Mouse (Mus musculus) CH12.LX (cell line): ENCODE measurements at regions not wholly inside any gene's neighbourhood (a gene's known extent, or its start where the extent isn't known, plus 50 kb on each side); places are given as distances from the start of the nearest gene placed in this dataset.
A peak's percentile ranks its signal among the peaks of the same experiment; 100 is the strongest.

Experiments used
- DNase-seq: peaks from one replicate; pipeline ENCODE4 v3.0.0-alpha.2; 2013; ENCODE audit errors: extremely low read depth
- H3K27ac ChIP-seq: 2 replicates; pipeline ENCODE4 v1.5.1; 2012; ENCODE audit warnings: low read depth, mild to moderate bottlenecking, control low read depth, moderate library complexity; ENCODE audit not compliant: insufficient read depth
- H3K27me3 ChIP-seq: replicated peaks from 2 replicates; pipeline ENCODE3; 2012; ENCODE audit warnings: inconsistent platforms
- H3K36me3 ChIP-seq, 2 experiments: replicated peaks in 1 of 2; 2 replicates each; pipeline versions ENCODE3 to v1.6.1; 2012; ENCODE audit warnings: inconsistent platforms in 1 of 2, low read length in 1 of 2, mild to moderate bottlenecking in 1 of 2, mixed read lengths in 1 of 2, moderate library complexity in 1 of 2; ENCODE audit not compliant: control insufficient read depth in 1 of 2, insufficient read depth in 1 of 2
- H3K4me1 ChIP-seq, 2 experiments: 2 replicates each; pipeline ENCODE4 v1.6.1; 2012; ENCODE audit warnings: inconsistent platforms in 1 of 2, moderate library complexity in 1 of 2; ENCODE audit not compliant: insufficient read depth in 2 of 2, control insufficient read depth in 1 of 2
- H3K4me2 ChIP-seq: 2 replicates; pipeline ENCODE4 v1.6.1; 2012; ENCODE audit warnings: low read depth, mild to moderate bottlenecking, control low read depth; ENCODE audit not compliant: poor library complexity, insufficient read depth, severe bottlenecking
- H3K4me3 ChIP-seq, 3 experiments: fragments of 150-350 bp in 1 of 3; sonication (generic) in 1 of 3; replicated peaks in 1 of 3; 2 replicates each; pipeline versions ENCODE3 to v1.5.1; 2011 to 2012; ENCODE audit warnings: low read depth in 2 of 3, low read length in 2 of 3, mild to moderate bottlenecking in 2 of 3, moderate library complexity in 2 of 3, control low read depth in 1 of 3, improper control_type of control experiment in 1 of 3, inconsistent platforms in 1 of 3, mixed read lengths in 1 of 3; ENCODE audit not compliant: poor library complexity in 1 of 3
- H3K79me2 ChIP-seq: replicated peaks from 2 replicates; pipeline ENCODE4 v1.6.1; 2012; ENCODE audit warnings: mild to moderate bottlenecking, moderate library complexity; ENCODE audit not compliant: control insufficient read depth, poor library complexity, insufficient read depth, severe bottlenecking; ENCODE audit errors: extremely low read depth
- H3K9ac ChIP-seq: 2 replicates; pipeline ENCODE4 v1.6.1; 2012; ENCODE audit warnings: low read depth, mild to moderate bottlenecking, control low read depth, moderate library complexity; ENCODE audit not compliant: insufficient read depth
- H3K9me3 ChIP-seq: replicated peaks from 2 replicates; pipeline ENCODE3; 2012; ENCODE audit warnings: low read length, inconsistent platforms, mixed read lengths
- BHLHE40 ChIP-seq: IDR thresholded peaks from 2 replicates; pipeline ENCODE4 v1.6.1; 2011; ENCODE audit warnings: mild to moderate bottlenecking, low read depth, low read length, improper control_type of control experiment
- CTCF ChIP-seq, 2 experiments: IDR thresholded peaks in 1 of 2; conservative IDR thresholded peaks in 1 of 2; 2 replicates each; pipeline ENCODE4 v1.5.1; 2011 to 2012; ENCODE audit warnings: low read depth in 2 of 2, low read length in 2 of 2, improper control_type of control experiment in 1 of 2, inconsistent platforms in 1 of 2, mild to moderate bottlenecking in 1 of 2, moderate library complexity in 1 of 2
- ETS1 ChIP-seq: conservative IDR thresholded peaks from 2 replicates; pipeline ENCODE4 v1.6.1; 2012; ENCODE audit warnings: low read depth, mild to moderate bottlenecking, inconsistent platforms, low read length, improper control_type of control experiment, moderate library complexity
- JUN ChIP-seq: IDR thresholded peaks from 2 replicates; pipeline ENCODE4 v1.6.1; 2011; ENCODE audit warnings: low read depth, mild to moderate bottlenecking, low read length, improper control_type of control experiment, moderate library complexity; ENCODE audit not compliant: insufficient read depth
- KAT2A ChIP-seq: IDR thresholded peaks from 2 replicates; pipeline ENCODE4 v1.6.1; 2012; ENCODE audit warnings: low read length, improper control_type of control experiment, inconsistent platforms; ENCODE audit not compliant: insufficient replicate concordance
- MAX ChIP-seq: IDR thresholded peaks from 2 replicates; pipeline ENCODE4 v1.6.1; 2011; ENCODE audit warnings: low read length, improper control_type of control experiment
- MEF2A ChIP-seq: IDR thresholded peaks from 2 replicates; pipeline ENCODE4 v1.6.1; 2014; ENCODE audit warnings: low read depth, mild to moderate bottlenecking, inconsistent platforms, low read length, improper control_type of control experiment, borderline replicate concordance
- MXI1 ChIP-seq: IDR thresholded peaks from 2 replicates; pipeline ENCODE4 v1.6.1; 2011; ENCODE audit warnings: mild to moderate bottlenecking, low read depth, low read length, improper control_type of control experiment
- NRF1 ChIP-seq: IDR thresholded peaks from 2 replicates; pipeline ENCODE4 v1.6.1; 2014; ENCODE audit warnings: low read depth, mild to moderate bottlenecking, inconsistent platforms, low read length, improper control_type of control experiment, moderate library complexity
- PAX5 ChIP-seq: IDR thresholded peaks from 2 replicates; pipeline ENCODE4 v1.6.1; 2012; ENCODE audit warnings: low read length, inconsistent platforms, mixed read lengths
- POLR2A ChIP-seq: IDR thresholded peaks from 2 replicates; pipeline ENCODE4 v1.6.1; 2011; ENCODE audit warnings: low read depth, mild to moderate bottlenecking, improper control_type of control experiment, low read length
- POLR2AphosphoS2 ChIP-seq: IDR thresholded peaks from 2 replicates; pipeline ENCODE4 v1.6.1; 2011; ENCODE audit warnings: low read depth, low read length, improper control_type of control experiment
- SMC3 ChIP-seq: IDR thresholded peaks from 2 replicates; pipeline ENCODE4 v1.6.1; 2011; ENCODE audit warnings: low read depth, low read length, improper control_type of control experiment
- UBTF ChIP-seq: IDR thresholded peaks from 2 replicates; pipeline ENCODE4 v1.6.1; 2012; ENCODE audit warnings: low read depth, mild to moderate bottlenecking, inconsistent platforms, low read length, improper control_type of control experiment, moderate library complexity
- ZMIZ1 ChIP-seq: IDR thresholded peaks from 2 replicates; pipeline ENCODE4 v1.6.1; 2012; ENCODE audit warnings: low read depth, mild to moderate bottlenecking, inconsistent platforms, low read length, improper control_type of control experiment
- dilution Hi-C: fragments of 300-500 bp; cut with MboI; formaldehyde crosslinking; loops from 2 replicates; pipeline ENCODE4 v1.14.3; 2020; ENCODE audit warnings: low sequenced_read_pairs; ENCODE audit not compliant: extremely low pct_unique_long_range_greater_than_20kb, extremely low pct_ligation_motif_present
- in situ Hi-C: fragments of 300-500 bp; cut with MboI; formaldehyde crosslinking; loops from 3 replicates; pipeline ENCODE4 v1.14.3; 2019; ENCODE audit warnings: low sequenced_read_pairs, low pct_ligation_motif_present, low pct_unique_long_range_greater_than_20kb, mixed read lengths

GRCm38 (mm10) chr3:101704919-101705318, 100.4 kb upstream of the Atp1a1 start:
- Histone ChIP-seq H3K9ac (no peak overlapping the region), H3K36me3 (no peaks in the 10 kb centered on the region), H3K4me2 (0 out of 2 replicates have a peak overlapping the region, but pooled peaks have one; percentile 11), H3K4me3 (no peak overlapping the region)
- in situ Hi-C loops, result no loop called here
- peak; percentile 49; the same call in 1 of the 2 replicates for TF ChIP-seq ETS1
- 0 out of 2 replicates have a peak, but pooled peaks have one; percentile 54 for TF ChIP-seq MAX
- TF ChIP-seq BHLHE40, result peak; percentile 88
- TF ChIP-seq POLR2A, result no peak
- TF ChIP-seq JUN, result no peak; the same call in 1 of the 2 replicates
- TF ChIP-seq, all 38 proteins: peak for 3
- Histone ChIP-seq H3K79me2 (no peaks in the 10 kb centered on the region), H3K4me1 (peaks cover 4 to 25% of the 10 kb centered on the region in 2 experiments; a peak in 2 of 4 replicates), H3K27me3 (no peaks in the 10 kb centered on the region), H3K9me3 (no peaks in the 10 kb centered on the region), H3K27ac (no peak overlapping the region)
- DNase-seq, result peak; percentile 38
- dilution Hi-C loops, result no loop called here

- Histone ChIP-seq H3K36me3 (no peaks in the 10 kb centered on the region), H3K79me2 (no peaks in the 10 kb centered on the region), H3K9ac (no peak overlapping the region), H3K4me2 (no peak overlapping the region), H3K27me3 (no peaks in the 10 kb centered on the region), H3K4me3 (no peak overlapping the region), H3K4me1 (peaks cover 4 to 25% of the 10 kb centered on the region in 2 experiments; a peak in 2 of 4 replicates), H3K27ac (no peak overlapping the region), H3K9me3 (no peaks in the 10 kb centered on the region)
- in situ Hi-C loops, result no loop called here
- TF ChIP-seq UBTF (no peak), PAX5 (no peak), POLR2AphosphoS2 (no peak)
- dilution Hi-C loops, result no loop called here
- DNase-seq, result no peak
Observed at GRCm38 (mm10) chr3:101704326-101704725, 99.8 kb upstream of the Atp1a1 start.

- Histone ChIP-seq H3K4me2 (no peak overlapping the region), H3K27me3 (no peaks in the 10 kb centered on the region), H3K79me2 (no peaks in the 10 kb centered on the region), H3K27ac (no peak overlapping the region), H3K4me1 (peaks cover 4 to 25% of the 10 kb centered on the region in 2 experiments; a peak in 2 of 4 replicates), H3K9me3 (no peaks in the 10 kb centered on the region), H3K36me3 (no peaks in the 10 kb centered on the region), H3K9ac (no peak overlapping the region), H3K4me3 (no peak overlapping the region)
- dilution Hi-C loops, result no loop called here
- TF ChIP-seq SMC3 (no peak), KAT2A (no peak), ZMIZ1 (no peak), MXI1 (no peak), BHLHE40 (no peak), CTCF (conservative IDR thresholded peaks at IDR 0.05 in 1 of 2, IDR thresholded peaks at IDR 0.05 in 1 of 2; ENCODE audit: low read depth in 2 of 2, low read length in 2 of 2) (no peak), MEF2A (no peak), NRF1 (no peak)
- DNase-seq, result no peak
- in situ Hi-C loops, result no loop called here
Observed at GRCm38 (mm10) chr3:101701763-101702173, 97.3 kb upstream of the Atp1a1 start.
